ENCODE assay signal across 10 mouse cellular contexts in genomic region chr9:116338093-116338728, GRCm38 (mm10).
DNase-seq lines count a peak whose midpoint lies in the region; ATAC-seq lines count a peak whose summit lies in the region.
"Had no signal": no experiment of that assay in that cellular context is flagged by ENCODE, and none has a peak within 500 bp of the region (broad histone marks: within the 10 kb centered on the region; RNA-seq: fewer than 3 reads in every experiment).

No protein-coding gene starts in this region.

- peak; percentile 10 for DNase-seq in spleen, adult 12 weeks (ENCODE audit: low spot score)
- DNase-seq in spleen, postnatal 14 days (ENCODE audit: low spot score in 2 of 2) = no peak
- no peak for DNase-seq in embryo, embryonic 10.5 days (ENCODE audit: low spot score)
- no peak for DNase-seq in frontal cortex, postnatal 10 days (ENCODE audit: low spot score in 2 of 2)
- DNase-seq: heart, postnatal 36 days; midbrain, embryonic 14.5 days had no signal

- peak; percentile 94 for ATAC-seq in hematopoietic stem cell, adult 5-6 weeks (replicated peaks in 1 of 2; ENCODE audit: insufficient read depth in 1 of 2, low FRiP score in 2 of 2, low TSS enrichment in 1 of 2, low read depth in 1 of 2, poor library complexity in 2 of 2, severe bottlenecking in 2 of 2)
- 0 out of 2 replicates have a peak, but pooled peaks have one; percentile 36 for ATAC-seq in megakaryocyte-erythroid progenitor cell, adult 5-6 weeks (replicated peaks; ENCODE audit: low FRiP score, low TSS enrichment, poor library complexity, severe bottlenecking)
- no peak for ATAC-seq in cerebellum, adult (ENCODE audit: insufficient number of reproducible peaks, low FRiP score, low TSS enrichment)
- ATAC-seq: forebrain, embryonic 13.5 days had no signal
